In genomic region chr16:9280931-9281330, GRCm38 (mm10) we compare ENCODE assay signal across 9 mouse cellular contexts.
DNase-seq lines count a peak whose midpoint lies in the region; ATAC-seq and TF ChIP-seq lines count a peak whose summit lies in the region.
"Had no signal": no experiment of that assay in that cellular context is flagged by ENCODE, and none has a peak within 500 bp of the region (broad histone marks: within the 10 kb centered on the region; RNA-seq: fewer than 3 reads in every experiment).

No protein-coding gene starts in this region.

- DNase-seq in ES-CJ7 (ENCODE audit: low read depth, low spot score), result peak; percentile 71
- DNase-seq in adrenal gland, postnatal 14 days, result peak; percentile 65
- peak; percentile 70 to 93 for DNase-seq in layer of hippocampus, postnatal 14 days (ENCODE audit: low spot score in 2 of 2)
- no peak for DNase-seq in thymus, adult 2 months
- no peak for DNase-seq in ovary, adult 18-20 months (ENCODE audit: low spot score)
- DNase-seq in urinary bladder, postnatal 4 days (ENCODE audit: low spot score in 2 of 2), result no peak

- TF ChIP-seq POLR2A in thymus, adult 2 months (IDR thresholded peaks at IDR 0.05; ENCODE audit: control insufficient read depth, extremely low read depth, insufficient read depth, low read length, poor library complexity), result no peak

- H3K36me3 ChIP-seq in forebrain, embryonic 16.5 days (ENCODE audit: control insufficient read depth, insufficient read depth), result no peaks in the 10 kb centered on the region
- no peaks in the 10 kb centered on the region for H3K36me3 ChIP-seq in neural tube, embryonic 15.5 days
- no peaks in the 10 kb centered on the region for H3K36me3 ChIP-seq in thymus, adult 2 months (ENCODE audit: control insufficient read depth, insufficient read depth, low read length)

- H3K4me1 ChIP-seq in forebrain, embryonic 16.5 days (replicated peaks; ENCODE audit: control insufficient read depth, insufficient read depth, low read length), result peaks cover 9% of the 10 kb centered on the region
- H3K4me1 ChIP-seq in neural tube, embryonic 15.5 days, result peaks cover 13% of the 10 kb centered on the region
- no peaks in the 10 kb centered on the region for H3K4me1 ChIP-seq in thymus, adult 2 months (replicated peaks; ENCODE audit: control insufficient read depth, insufficient read depth, low read length)

- H3K9ac ChIP-seq in forebrain, embryonic 16.5 days (replicated peaks; ENCODE audit: low read depth, low read length), result no peak overlapping the region
- H3K9ac ChIP-seq in neural tube, embryonic 15.5 days (replicated peaks), result no peak overlapping the region

- H3K27ac ChIP-seq in forebrain, embryonic 16.5 days (ENCODE audit: low read length), result no peak overlapping the region
- peak overlapping the region; percentile 60 for H3K27ac ChIP-seq in neural tube, embryonic 15.5 days (replicated peaks)
- no peak overlapping the region for H3K27ac ChIP-seq in thymus, adult 2 months (ENCODE audit: control insufficient read depth, insufficient read depth, low read length)

- H3K27me3 ChIP-seq in forebrain, embryonic 16.5 days (replicated peaks; ENCODE audit: control insufficient read depth, insufficient read depth, low read length), result no peaks in the 10 kb centered on the region
- no peaks in the 10 kb centered on the region for H3K27me3 ChIP-seq in neural tube, embryonic 15.5 days (replicated peaks)
- H3K27me3 ChIP-seq in thymus, adult 2 months (ENCODE audit: control insufficient read depth, insufficient read depth, low read length), result no peaks in the 10 kb centered on the region

- 2% methylated on average over 5 of the region's 5 CpGs for WGBS in forebrain, embryonic 16.5 days
- 2% methylated on average over 5 of the region's 5 CpGs for WGBS in neural tube, embryonic 15.5 days
- WGBS in thymus, adult 2 months, result 40% methylated on average over 5 of the region's 5 CpGs

- no peaks in the 10 kb centered on the region for H3K9me3 ChIP-seq in forebrain, embryonic 16.5 days (ENCODE audit: control insufficient read depth, low read length)
- no peaks in the 10 kb centered on the region for H3K9me3 ChIP-seq in neural tube, embryonic 15.5 days (replicated peaks)

- H3K4me2 ChIP-seq in forebrain, embryonic 16.5 days (ENCODE audit: low read length), result 0 out of 2 replicates have a peak overlapping the region, but pooled peaks have one; percentile 9
- H3K4me2 ChIP-seq in neural tube, embryonic 15.5 days, result no peak overlapping the region

- H3K4me3 ChIP-seq in forebrain, embryonic 16.5 days (replicated peaks; ENCODE audit: low read length), result no peak overlapping the region
- H3K4me3 ChIP-seq in neural tube, embryonic 15.5 days (replicated peaks), result no peak overlapping the region
- H3K4me3 ChIP-seq in thymus, adult 2 months (ENCODE audit: control insufficient read depth, insufficient read depth, low read length), result no peak overlapping the region
- H3K4me3 ChIP-seq: myocyte had no signal

- no peak for TF ChIP-seq CTCF in thymus, adult 2 months (IDR thresholded peaks at IDR 0.05; ENCODE audit: borderline replicate concordance, control insufficient read depth, extremely low read depth, insufficient read depth, low read length, poor library complexity)

- peak; percentile 92 for ATAC-seq in forebrain, embryonic 16.5 days
- peak; percentile 95 for ATAC-seq in neural tube, embryonic 15.5 days (ENCODE audit: low FRiP score)

Comparison
In these comparisons a context has a peak if more than half of its experiments do, and no peak if none do; other contexts are left out.
1. DNase-seq: peak in ES-CJ7 (single experiment), adrenal gland, postnatal 14 days (single experiment) and layer of hippocampus, postnatal 14 days (2 of 2); none in thymus, adult 2 months (single experiment), ovary, adult 18-20 months (single experiment) and urinary bladder, postnatal 4 days (0 of 2).